Mouse (Mus musculus): ENCODE data around the gene Mapk8.
A peak's percentile ranks its signal among the peaks of the same experiment; 100 is the strongest.
"Not testable (repeated sequence)": the region's sequence is repeated elsewhere in the genome, so short reads cannot be mapped to it uniquely, and the experiment has no call there.

Gene Mapk8

DNA sequence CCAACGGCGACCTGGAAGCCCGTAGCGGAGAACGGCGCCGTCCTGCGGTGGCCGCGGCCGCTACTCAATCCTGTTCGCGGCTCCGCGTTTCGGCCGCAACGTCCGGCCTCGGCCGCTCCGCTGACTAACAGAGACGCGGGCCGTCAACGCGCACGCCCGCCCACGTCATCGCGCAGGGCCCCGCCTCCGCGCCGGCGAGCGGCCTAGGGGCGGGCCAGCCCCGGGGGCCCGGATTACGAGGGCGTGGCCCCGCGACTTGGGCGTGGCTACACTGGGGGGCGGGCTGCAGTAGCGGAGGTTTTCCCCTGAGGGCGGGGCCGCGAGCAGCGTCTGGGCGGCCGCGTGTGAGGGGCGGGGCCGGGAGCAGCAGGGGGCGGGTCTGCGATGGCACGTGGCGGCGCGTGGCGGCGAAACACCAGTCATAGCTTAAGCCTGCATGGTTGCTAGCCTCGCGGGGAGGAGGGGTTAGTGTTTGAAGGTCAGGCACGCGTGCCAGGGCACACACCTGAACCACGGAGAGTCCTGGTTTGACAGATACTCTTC is at the start of gene Mapk8:
TSS of gene Mapk8 (minus strand) at position 132 of the 543 bp plus-strand sequence.
- DNase-seq = peak; percentile 100

DNA sequence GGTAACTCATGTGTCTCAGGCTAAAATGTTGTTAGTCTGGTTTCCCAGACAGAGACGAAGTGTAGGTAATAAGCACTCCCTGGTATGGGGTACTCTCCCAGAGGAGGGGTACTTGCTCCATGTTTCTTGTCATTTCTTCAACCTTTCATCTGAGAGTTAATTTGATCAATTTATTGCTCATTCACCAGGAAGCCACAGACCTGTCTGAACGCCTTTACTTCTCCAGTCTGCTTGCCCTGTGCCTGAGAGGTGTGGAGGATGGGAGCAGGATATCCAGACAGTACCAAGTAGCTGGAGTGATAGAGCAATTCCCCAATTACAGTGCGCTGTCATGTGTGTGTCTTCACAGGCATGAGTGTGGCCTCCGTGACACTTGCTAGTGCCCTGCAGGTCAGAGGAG is 48.3 kb upstream of the Mapk8 start:
- no peak for DNase-seq

DNA sequence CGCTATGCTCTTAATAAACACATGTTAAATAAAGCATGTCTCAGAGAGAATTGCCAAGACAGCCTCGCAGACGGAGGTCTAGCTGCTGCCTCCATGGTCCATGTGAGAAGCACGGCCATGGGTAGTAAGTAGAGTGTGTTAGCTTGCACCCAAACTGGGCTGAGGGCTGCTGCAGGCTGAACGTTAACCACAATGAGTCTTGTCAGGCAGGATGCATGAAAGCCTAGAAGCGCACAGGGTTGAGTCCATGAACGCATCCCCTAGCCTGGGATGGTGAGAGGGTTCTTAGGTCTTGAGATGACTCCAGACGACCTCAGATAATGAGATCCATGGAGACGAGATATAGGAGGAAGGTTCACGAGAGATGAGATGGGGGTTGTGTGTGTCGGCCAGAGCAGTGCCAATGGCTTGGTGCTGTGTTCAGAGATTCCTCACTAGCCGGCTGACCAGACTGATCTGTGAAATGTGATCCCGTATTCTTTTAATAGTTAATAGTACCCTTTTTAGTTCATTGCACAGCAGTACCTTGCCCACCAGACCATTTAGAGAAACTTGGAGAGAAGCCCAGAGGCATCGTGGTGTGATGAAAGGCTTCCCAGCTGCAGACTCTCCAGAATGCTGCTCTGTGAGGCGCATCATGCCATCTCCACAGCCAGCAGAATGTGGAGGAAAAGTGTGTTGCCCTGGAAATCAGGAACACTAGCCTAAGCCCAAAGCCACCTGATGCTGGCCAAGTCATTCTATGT is 41.0 kb upstream of the Mapk8 start:
- no peak for DNase-seq

DNA sequence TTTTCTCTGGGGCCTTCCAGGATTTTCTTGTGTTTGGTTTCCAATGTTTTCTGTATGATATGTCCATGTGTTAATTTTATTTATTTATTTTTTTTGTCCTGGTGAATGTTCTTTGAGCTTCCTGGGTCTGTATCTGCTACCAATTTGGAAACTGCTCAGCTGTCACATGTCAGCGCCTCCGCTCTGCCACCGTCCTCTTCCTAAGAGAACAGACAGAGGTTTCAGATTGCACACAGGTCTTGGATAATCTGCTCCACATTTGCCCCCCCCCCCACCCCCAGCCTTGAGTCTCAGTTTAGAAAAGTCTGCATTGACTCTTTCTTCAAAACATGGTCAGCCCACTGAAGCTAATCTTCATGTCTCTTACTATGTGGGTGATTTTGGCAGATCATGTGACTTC is 35.0 kb upstream of the Mapk8 start:
- DNase-seq = no peak

DNA sequence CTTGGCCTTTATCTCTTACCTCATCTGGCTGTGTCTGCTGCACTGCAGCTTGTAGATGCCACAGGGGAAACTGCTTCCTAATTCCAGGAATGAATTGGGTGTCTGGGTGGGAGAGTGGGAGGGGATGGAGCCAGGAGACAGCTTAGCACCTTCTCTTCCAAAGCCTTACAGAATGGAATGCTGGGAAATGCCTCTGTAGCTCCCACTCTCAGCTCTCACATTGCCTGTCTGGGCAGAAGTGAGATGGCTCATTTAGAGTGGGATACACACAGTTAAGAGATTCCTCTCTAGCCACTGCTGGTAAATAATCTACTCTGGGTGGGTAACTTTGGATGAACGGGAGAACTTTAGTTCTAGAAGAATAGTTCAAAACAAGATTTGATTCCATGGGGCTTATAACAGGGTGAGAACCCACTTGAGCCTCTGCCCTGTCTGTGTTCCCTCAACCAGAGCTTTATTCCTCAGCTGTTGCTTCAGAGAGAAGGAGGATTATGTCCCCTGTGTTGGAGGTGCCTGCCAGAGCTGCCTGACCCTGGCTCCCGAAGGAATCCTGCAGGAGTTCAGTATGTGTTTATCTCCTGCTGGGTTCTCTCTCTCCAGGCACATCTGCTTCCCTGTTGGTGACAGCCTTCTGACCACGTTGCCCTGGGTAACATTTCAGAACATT is 29.3 kb upstream of the Mapk8 start:
- no peak for DNase-seq

DNA sequence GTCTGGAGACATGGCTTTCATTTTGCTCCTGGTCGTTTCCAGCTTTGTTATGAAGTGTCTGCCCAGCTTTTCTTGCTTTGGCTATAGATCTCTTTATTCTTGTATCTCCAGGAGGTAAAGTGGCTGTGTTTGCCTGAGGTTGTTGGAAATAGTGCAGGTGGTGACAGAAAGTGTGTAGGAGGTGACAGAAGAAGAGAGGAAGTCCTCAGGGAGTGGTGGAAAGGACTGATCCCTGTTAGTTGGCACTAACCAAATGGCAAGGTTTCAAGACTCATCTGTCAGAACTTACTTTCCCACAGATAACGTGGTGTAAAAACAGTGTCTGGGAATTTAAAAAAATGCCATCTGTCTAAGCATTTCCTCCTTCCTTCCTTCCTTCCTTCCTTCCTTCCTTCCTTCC is 27.5 kb upstream of the Mapk8 start:
- DNase-seq = no peak

DNA sequence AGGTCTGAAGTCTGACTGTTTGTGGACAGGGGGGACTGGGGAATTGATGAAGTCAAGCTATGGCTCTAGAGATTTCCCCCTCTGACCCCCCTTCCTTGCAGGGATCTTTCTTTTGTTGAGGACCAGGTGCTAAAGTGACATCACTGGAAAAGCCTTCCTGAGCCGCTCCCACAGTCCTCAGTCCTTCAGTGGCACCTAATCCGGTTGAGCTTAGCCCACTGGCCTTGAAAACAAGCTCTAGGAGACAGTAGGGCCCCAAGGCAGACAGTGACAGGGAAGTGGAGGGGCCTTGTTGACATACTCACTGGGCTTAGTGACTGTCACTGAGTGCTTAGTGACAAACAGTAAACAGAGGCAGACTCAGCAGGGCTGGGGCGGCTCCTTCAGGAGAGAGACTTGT is 24.4 kb upstream of the Mapk8 start, which contains the start of gene Frmpd2:
TSS of gene Frmpd2 (plus strand) at position 366 of the 400 bp plus-strand sequence.
- DNase-seq = no peak

DNA sequence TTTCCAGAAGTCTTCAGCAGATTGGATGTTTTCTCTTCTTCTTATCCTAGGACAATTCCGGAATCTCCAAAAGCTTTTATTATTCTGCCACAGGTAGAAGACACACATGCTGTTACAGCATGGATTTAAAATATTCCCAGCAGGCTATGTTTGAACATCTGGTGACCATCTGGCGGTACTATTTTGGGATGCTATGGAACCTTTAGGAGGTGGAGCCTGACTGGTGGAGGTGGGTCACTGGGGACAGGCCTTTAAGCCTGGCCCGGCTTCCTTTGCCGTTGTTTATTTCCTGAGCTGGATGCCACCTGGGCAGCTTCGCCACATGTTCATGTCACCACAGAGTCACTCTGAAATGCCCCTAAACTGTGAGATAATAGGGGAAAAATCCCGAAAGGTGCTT is 20.8 kb upstream of the Mapk8 start:
- DNase-seq = no peak

DNA sequence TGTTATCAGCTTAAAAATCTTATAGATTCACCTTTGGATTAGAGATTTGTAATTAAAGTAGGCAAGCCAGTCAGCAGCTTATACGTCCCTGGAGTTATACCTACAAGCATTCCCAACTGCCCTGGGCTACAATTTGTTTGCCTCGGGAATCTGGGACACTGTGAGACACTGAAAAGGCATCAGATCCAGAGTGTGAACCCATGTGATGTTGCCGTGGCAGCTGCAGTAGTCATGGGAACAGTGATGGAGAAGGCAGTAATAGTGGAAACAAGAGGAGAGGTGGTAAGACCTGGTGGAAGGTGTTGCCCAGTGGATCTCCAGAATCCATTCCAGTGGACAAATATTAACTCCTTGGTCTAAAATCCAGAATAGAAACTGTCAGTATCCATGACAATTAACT is 16.7 kb upstream of the Mapk8 start:
- DNase-seq = no peak

DNA sequence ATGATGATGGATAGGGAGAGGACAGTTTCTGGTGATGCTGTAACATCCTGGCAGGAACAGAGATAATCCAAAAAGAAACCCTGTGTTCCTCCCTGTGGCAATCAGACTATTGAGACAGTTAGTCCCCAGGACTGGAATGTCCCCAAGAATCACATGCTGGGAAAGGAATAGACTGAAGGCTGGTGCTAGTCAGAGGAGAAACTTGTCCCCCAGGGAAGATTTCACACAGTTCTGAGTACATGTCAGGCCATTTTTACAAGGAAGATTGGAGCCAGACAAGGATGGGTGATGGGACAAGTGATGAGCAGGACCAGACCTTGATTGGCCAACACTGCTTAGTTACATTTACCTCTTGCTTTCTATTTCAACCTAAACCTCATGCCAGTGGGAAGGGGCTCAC is 3.4 kb upstream of the Mapk8 start:
- no peak for DNase-seq

DNA sequence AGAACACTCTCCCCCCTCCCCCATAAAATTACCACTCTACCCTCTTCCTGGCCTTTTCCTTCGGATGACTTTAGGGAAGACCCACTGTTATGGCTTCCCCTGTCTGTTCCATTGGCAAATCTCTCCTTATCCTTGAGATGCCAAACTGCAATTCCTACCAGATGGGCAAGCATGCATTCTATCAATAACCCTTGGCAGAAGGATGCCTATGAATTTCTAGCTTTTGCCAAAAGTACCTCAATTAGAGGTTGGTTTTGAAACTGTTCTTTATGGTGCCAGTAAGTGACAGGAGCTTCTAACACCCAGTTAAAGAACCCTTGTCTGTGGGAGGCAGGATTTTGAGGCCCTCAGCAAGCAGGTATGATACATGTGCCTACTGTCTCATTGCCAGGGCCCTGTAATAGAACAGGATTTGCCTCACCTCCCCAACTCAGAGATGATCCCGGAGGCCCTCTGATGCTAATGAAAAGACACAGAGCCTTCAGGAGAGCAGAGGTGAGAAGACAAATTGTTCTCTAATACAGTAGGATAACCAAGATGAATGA is 2.4 kb upstream of the Mapk8 start:
- no peak for DNase-seq

DNA sequence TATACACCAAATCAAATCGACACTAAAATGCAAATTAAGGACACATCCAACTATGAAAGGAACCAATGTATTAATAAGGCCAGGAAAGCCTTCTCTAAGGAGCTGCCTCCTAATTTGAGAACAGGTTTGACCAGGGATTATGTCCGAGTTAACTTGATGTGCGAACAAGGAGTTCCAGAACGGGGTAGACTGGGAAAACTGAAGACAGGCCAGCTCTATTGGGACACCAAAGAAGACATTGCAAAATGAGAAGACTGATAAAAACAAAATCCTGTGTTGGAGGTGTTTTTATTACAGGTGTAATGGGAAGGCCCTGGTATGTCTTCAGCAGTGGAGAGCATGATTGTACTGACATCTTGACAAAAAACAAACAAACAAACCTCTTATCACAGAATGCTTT is 1.3 kb upstream of the Mapk8 start:
- DNase-seq = no peak

DNA sequence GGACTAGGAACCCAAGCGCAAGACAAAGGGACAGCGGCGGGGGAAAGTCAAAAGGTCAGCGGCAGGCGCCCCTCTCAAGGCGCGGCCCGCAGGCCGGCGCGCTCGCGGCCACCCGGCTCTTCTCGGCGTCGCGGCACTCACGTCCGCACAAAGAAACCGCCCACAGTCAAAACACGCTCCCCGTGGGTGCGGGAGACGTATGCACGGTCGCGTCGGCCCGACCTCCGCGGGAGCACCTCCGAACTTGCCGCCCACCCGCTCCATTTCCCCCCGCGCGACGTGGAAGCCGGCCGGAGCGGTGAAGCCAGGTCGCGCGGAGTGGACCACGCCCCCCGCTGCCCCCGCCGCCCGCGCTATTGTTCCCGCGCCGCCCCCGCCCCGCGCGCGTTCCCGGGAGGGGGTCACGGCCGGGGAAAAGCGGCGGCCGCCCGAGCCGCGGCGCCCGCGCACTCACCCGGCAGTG is 366 bp downstream of the Mapk8 start:
- no peak for DNase-seq

DNA sequence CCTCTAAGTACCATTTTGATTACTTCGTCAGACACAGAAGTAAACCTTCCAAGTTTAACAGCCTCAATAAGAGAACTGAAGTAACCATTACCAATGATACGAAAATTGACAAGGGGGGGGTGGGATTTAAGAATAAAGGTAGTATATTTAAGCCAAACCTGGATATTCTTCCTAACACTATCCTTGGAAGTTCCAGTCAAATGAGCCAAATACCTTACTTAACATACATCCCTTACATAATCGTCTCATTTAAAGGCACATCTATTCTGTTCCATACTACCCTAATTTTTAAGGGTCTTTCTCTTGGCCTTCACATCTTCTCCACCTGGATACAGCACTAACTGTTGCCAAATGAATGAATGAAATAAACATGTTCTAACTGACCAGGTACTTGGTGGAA is 996 bp downstream of the Mapk8 start:
- no peak for DNase-seq

DNA sequence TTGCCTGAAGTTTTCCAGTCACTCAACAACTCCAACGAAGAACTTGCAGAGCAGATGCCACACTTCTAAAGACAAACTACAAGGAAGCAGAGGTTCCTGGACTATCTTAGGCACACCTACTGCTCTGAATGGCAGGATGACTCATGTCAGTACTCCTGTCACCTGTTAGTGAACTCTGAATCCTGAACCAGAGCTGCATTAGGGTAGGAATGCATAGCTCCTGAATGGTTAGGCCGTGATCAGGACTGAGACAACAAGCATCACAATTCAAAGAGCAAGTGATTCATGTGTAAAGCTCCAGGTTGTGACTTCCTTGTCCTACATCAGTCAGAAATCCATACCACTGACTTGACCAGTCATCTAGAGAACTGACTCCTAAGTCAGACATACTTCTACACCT is 3.2 kb downstream of the Mapk8 start:
- no peak for DNase-seq

DNA sequence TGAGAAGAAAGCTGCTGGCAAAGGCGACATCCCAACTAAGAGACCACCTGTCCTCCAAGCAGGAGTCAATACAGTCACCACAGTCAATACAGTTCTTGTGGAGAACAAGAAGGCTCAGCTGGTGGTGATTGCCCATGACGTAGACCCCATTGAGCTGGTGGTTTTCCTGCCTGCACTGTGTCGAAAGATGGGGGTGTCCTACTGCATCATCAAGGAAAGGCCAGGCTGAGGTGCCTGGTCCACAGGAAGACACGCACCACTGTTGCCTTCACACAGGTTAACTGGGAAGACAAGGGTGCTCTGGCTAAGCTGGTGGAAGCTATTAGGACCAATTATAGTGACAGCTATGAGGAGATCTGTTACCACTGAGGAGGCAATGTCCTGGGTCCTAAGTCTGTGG is 14.5 kb downstream of the Mapk8 start:
- DNase-seq = not testable (repeated sequence)

DNA sequence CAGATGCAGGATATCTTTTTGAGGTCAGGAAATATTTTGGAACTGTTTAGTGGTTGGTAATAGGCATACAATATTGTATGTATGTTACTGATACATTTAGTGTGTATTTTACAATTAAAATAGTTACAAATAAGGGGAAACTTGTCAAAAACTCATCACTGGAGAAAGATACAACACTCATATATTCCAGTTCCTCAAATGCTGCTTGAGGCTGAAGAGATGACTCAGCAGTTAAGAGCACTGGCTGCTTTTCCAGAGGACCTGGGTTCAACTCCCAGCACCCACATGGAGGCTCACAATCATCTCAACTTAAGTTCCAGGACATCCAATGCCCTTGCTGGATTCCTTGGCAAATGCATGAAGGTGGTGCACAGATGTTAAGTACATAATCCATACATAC is 22.8 kb downstream of the Mapk8 start:
- DNase-seq = no peak

DNA sequence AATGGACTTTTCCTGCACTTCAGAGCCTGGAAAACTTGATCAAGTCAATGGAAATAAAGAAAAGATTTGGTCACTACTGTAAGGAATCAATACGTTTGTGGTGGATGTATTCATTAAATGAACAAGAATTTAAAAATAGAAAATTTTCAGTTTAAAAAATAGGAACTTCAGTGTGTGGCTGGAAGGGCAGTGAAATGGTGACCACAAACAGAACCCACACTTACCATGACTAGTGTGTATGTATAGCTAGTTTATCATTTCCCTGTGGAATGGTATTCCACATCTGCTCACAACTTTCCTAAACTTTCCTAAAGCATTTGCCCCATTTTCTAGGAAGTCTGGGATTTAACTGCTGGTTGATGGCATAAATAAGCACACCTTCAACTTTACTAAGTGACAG is 24.0 kb downstream of the Mapk8 start:
- no peak for DNase-seq

DNA sequence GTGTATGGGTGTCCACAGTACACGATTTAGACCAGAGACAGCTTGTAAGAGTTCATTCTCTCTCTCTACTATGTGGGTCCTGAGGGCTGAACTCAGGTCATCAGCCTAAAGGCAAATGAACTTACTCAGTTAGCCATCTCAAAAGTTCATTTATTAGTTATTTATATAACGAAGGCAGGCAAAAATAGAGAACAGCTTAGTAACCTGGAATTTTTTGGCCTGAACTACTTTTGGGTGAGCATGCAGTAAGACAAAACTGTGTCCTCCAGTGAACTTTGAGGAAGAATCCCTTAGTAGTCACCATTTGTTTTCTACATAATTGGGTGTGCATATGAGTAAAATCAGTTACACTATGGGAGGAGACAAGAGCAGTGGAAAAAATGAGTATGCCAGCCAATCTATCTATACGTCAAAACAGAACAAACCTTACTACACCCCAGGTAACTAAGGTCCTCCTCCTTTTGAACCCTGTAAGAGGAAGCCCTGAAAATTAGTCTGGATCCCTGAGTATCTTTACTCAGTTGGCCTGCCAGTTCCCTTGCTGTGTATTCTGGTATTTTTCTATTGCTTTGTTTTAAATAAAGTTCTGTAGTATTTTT is 28.5 kb downstream of the Mapk8 start:
- DNase-seq = no peak

DNA sequence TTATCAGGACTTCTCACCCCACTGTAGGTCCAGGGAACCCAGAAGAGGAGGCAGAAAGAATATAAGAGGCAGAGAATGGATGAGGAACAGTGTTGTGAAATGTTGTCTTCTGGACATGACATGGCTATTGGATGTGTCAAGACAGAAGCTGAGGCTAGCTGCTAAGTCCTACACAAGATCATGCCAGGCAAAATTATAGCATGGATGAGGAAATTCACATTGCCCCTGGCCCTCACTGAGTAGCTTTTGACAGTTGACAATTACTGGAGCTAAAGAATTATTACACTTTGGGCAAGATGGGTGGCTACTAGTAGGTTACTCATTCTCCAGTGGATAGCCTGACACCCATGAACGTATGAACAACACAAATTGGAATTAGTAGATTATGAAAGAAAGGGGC is 31.2 kb downstream of the Mapk8 start:
- DNase-seq = no peak

DNA sequence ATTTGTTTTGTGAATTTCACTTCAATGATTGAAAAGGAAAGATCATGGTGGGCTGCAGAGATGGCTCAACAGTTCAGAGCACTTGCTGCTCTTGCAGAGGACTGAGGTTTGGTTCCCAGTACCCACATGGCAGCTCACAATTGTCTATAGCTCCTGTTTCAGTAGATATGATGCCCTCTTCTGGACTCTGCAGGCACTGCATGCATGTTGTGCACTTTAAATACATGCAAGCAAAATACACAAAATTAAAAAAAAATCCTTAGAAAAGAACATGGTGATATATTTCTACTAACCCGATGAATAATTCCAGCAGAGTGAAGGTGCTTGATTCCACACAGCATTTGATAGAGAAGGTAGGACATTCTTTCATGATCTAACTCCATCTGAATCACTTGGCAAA is 44.6 kb downstream of the Mapk8 start:
- DNase-seq = peak; percentile 33

DNA sequence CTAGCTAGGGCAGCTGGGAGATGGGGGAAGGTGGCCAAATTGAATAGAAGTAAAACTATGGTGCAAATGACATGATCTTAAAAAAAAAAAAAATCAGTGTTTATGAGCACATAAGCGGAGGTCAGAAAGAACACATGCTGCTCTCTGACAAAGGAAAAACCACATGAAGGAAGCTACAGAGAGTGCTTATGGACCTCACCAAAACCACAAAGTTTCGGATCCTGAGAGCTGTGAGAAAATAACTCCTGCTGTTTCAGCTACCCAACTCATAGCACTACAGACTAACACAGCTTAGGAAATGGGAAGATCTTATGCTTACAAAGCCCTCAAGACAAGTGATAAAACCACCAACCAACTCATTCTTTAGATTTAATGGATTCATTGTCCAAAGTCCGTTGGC is 46.9 kb downstream of the Mapk8 start:
- DNase-seq = no peak

DNA sequence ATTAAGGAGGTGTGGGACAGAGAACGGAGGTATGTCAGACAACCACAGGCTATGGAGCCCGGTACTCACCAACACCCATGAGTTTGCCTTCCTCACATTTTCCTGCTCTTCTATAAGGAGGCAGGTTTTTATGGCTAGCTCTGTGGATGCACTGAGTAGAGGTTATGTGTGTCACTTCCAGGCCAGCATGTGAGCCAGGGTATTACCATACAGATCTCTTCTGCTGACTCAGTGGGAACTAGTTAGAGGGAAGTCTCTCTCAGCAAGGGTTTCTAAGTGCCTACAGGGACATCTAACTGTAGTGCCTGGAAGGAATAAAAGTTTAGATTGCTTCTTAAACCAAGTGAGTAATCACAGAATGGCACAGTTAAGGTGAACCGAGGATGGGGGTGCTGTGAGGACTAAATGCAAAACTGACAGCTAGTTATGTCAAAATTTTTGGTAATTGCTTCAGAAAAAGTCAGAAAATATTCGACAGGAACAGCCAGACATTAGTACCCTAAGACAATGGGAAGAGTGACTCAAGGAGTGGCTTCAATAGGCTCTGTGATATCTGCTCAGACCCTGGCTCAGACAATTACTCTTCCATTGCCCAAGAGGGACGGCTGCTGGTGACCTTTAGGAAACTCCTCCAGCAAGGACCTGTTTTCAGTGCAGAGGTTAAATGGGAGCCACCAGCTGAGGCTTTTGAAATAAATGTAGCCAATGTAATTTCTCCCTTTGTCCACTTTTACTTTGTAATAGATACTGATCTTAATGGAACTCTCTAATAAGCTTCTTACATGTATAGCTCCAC is 48.7 kb downstream of the Mapk8 start:
- no peak for DNase-seq

Data from thymus, postnatal 14 days (tissue).